Mouse (Mus musculus) megakaryocyte, adult 5-6 weeks (primary cell): ENCODE data around the gene Farsb. TPM values are rescaled to one million over a fixed set of nuclear protein-coding genes. Genes with fewer than 3 reads are reported as not detected.

Source experiments
- ATAC-seq: 2 replicates; pipeline ENCODE4 v1.8.0; 2016; ENCODE audit warnings: mild to moderate bottlenecking, inconsistent platforms; ENCODE audit not compliant: poor library complexity, severe bottlenecking
- total RNA-seq, 2 experiments: library from RNA; stranded (forward) in 1 of 2; stranded (reverse) in 1 of 2; fragments of 153-499, 151-499 nt in 1 of 2; fragments of 221-1000, 200-1000 nt in 1 of 2; gene quantifications; 2 replicates each; pipeline versions ENCODE4 v1.2.3 to v1.2.4; 2015 to 2017

Farsb gene
- total RNA-seq, 2 experiments from 2014 or later: 29.6 to 53.8 TPM

- ATAC-seq: no peak
Measured at GRCm38 (mm10) chr1:78422576-78422975, 66.1 kb downstream of the Farsb start.

GRCm38 (mm10) chr1:78421749-78422148 lies 66.9 kb downstream of the Farsb start:
- no peak for ATAC-seq

DNA sequence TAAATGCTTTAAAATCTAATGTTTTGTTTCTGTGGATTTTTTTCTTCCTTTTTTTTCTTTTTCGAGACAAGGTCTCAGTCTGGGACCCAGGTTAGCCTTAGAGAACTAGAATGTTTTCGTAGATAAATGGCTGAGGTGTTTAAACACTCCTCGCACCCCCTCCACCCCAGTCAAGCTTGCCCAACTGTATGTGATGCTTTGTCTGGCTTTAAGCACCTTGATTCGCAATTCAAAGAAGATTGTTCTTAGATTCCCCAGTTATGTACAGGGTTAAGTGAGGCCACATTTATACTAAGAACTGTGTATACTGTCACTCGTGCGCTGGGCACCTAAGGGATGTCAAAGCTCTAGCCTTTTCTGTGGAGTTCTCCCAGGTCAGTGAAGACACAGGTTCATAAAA lies 68.4 kb downstream of the Farsb start:
- no peak for ATAC-seq

DNA sequence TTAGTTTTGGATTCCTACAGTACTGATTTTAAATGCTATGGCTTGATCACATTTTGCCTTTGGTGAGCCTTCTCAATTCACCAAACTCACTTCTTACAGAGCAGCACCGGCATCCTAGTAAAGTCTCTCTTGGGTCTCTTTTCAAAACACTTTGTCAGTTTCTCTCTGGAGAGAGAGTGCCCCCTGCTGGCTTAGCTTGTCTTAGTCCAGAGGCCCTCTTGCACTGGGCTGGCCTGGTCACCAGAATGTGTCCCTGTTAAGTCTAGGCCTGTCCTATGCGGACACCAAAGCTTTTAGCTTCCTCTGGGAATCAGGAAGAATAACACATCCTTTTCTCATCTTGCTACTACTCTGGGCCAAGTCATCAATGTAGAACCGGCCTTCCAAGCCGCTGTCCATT lies 69.1 kb downstream of the Farsb start:
- ATAC-seq: 0 out of 2 replicates have a peak, but pooled peaks have one; percentile 18

DNA sequence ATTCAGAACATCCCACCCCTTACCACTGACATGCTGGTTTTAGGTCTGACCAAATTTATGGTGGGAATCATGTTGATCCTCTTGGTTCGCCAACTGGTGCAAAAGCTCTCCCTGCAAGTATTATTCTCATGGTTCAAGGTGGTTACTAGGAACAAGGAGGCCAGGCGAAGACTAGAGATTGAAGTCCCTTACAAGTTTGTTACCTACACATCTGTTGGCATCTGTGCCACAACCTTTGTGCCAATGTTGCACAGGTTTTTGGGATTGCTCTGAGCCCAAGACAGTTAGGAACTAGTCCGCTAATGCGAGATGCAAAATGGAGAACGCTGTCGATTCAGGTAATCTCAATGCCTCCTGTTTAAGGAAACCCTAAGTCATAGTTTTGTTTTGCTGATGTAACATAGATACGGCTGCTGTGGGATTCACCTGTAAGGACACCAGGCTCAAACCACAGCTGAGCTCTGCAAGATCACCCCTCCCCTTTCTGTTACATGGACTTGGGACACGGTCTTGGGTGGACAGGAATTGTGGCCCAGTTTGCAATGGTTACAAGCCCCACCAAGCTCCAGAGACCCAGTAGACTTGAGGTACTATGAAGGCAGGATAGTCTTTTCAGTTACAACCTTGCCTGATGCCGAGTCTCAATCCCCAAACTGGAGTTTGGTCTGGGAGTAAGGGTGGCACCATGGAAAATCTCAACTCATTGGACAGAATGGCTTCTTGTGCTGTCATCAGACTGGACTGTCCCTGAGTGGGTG lies 71.4 kb downstream of the Farsb start:
- no peak for ATAC-seq

GRCm38 (mm10) chr1:78414421-78414820 lies 74.3 kb downstream of the Farsb start:
- ATAC-seq: no peak

- ATAC-seq: no peak
Measured at GRCm38 (mm10) chr1:78412668-78413067, 76.0 kb downstream of the Farsb start.

DNA sequence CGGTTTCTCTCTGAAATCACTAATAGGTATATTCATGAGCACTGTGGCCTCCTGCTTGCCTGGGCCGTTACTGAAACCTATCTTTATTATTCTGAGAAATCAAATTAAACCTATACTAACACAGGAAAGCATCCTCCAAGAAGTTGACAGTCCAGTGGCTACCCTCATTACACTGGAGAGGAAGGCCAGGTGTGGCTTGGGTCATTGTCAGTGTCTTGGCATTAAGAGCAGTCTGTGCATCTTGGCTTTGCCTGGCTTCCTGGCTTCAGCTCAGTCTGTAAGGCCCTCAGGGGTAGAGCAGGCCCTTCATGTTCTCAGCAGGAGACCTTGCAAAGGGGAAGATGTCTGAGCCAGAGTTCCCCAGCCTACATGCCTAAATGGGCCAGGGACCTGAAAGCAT lies 79.3 kb downstream of the Farsb start:
- ATAC-seq: no peak

DNA sequence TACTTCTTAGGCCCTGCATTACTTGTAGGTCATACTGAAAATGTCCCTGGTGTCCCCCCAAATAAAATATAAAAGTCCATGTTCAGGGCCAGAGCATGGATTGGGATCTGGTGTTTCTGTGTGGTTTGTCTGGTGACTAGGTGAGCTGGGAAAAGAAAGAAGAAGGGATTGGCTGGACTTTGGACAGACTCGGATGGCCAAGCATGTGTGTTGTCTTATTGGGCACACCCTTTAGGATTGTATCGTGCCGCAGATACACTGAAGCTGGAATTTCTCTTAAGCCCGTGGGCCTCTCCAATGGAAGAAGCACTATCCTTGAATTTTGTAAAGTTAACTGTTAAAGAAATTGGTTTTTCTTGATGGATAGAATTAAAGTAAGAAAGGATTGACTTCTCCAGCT lies 87.3 kb downstream of the Farsb start:
- no peak for ATAC-seq

- ATAC-seq: no peak
Measured at GRCm38 (mm10) chr1:78399755-78400154, 88.9 kb downstream of the Farsb start.

GRCm38 (mm10) chr1:78396320-78396913 lies 92.3 kb downstream of the Farsb start:
- ATAC-seq: no peak

- ATAC-seq: no peak
Measured at GRCm38 (mm10) chr1:78395737-78396136, 93.0 kb downstream of the Farsb start.

DNA sequence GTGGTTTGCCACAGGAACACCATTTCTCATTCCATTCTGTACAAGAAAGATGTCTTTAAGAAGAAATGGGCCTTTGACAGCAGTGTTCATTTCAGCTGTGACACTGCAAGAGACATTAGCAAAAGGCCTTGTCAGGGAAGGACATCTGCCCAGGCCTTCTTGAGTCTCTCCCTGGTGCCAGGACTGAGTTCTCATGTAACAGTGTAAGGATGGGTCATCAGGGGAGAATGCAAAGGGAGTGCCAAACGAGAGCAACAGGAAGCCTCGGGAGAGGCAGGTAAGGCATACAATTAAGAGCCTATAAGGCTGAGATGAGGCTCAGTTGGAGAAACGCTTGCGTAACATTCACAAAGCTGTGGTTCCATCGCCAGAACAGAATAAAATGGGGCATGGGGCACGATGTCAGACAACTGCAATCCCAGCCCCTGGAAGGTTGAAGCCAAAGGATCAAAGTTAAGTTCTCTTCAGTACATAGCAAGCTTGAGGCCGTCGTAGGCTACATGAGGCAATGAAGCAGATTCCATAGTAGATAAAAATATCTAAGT lies 93.4 kb downstream of the Farsb start:
- no peak for ATAC-seq

- ATAC-seq: no peak
Measured at GRCm38 (mm10) chr1:78388848-78389247, 99.8 kb downstream of the Farsb start.

DNA sequence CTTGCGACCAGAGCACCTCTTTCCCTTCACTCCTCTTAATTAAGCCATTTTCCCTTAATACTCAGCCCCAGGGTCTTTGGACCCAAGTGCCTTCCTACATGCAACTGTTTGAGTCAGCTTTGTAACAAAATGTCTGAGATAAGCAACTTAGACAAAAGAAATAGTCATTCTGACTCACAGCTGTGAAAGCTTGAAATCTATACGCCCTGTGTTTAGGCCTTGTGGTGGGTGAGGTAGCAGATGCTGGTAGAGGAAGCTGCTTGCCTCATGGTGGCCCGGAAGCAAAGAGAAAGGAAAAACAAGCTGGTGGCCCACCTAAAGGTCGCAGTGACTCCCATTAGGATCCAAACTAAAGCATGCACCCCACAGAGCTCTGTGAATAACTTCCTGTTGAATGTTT lies 100.8 kb downstream of the Farsb start:
- ATAC-seq: no peak

DNA sequence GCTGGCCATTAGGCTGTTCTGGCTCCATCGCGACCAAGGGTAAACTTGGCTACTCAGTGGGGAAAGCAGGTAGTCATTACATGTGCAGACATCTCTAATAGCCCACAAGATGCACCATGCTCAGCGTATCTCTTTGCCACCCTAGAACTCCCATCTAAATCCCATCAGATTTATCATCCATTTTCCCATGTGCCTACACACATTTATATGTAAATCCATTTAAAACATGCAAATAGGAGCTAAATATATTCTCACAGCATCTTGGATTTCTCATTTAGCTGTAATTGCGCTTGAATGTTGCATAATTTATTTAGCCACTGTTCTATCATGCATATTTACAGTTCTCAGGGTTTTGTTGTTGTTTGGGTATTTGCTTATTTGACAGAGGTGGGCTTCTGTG lies 107.7 kb downstream of the Farsb start:
- no peak for ATAC-seq

DNA sequence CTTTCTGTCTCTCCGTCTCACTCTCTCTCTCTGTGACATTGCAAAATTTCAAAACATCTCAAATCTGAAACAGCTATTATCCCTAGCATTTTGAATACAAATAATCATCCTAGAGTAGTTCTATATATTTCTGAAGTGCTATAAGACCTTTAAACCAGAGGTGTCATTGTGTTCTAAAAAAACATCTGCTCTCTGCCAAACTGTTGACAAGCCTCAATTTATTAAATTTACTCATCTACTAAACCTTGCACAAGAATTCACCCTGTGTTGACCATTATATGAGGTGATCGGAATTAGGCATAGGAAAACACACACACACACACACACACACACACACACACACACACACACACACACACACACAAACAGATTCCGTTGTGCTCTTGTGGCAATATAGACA lies 113.6 kb downstream of the Farsb start:
- ATAC-seq: no peak

- no peak for ATAC-seq
Measured at GRCm38 (mm10) chr1:78373836-78374235, 114.9 kb downstream of the Farsb start.

DNA sequence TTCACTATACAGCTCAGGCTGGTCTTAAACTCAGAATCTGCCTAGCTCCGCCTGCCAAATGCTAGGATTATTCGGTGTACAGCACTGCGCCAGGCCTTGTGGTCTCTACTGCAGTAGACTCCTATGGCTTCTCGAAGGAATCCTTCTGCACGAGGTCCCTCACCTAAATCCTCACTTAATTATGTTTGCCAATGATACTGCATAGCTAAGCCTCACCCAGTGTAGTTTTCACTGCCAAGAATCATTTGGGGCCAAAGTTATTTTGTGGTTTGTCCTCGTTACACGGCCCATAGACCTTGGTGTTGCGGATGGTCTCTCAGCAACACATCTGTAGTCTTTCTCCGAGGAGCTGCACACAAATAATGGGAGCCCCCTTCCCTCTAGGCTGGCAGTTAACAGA lies 116.4 kb downstream of the Farsb start:
- ATAC-seq: no peak

- no peak for ATAC-seq
Measured at GRCm38 (mm10) chr1:78371569-78372236, 117.0 kb downstream of the Farsb start.

DNA sequence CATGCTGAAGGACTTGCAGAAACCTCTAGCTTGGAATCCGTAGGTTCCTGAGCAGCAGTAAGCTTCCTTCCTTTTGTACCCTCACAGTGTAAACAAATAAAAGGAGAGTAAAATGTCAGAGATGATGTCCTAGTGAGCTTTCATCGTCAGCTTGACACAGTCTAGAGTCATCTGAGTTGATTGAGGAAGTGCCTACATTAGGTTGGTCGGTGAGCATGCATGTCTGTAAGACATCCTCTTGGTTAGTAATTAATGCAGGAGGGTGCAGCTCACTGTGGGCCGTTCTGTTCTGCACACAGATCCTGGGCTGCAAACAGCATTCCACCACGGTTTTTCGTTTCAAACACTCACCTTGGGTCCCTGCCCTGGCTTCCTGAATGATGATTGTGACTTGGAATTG lies 118.6 kb downstream of the Farsb start:
- ATAC-seq: no peak
